Mouse (Mus musculus) kidney, embryonic 16.5 days (tissue): ENCODE results near the gene Tbc1d1. TPM values are rescaled to one million over a fixed set of nuclear protein-coding genes. Genes with fewer than 3 reads are reported as not detected.

Experiments
- ATAC-seq: fragments of 200-750 bp; cut with Nextera tagmentation; 2 replicates; pipeline ENCODE4 v1.8.0; 2017; ENCODE audit warnings: moderate TSS enrichment; ENCODE audit not compliant: low FRiP score, low TSS enrichment
- H3K27ac ChIP-seq: fragments of 300-500 bp; sonication (generic); 2 replicates; pipeline ENCODE4 v1.5.1; 2014; ENCODE audit warnings: low read length
- H3K27me3 ChIP-seq: fragments of 300-500 bp; sonication (generic); 2 replicates; pipeline ENCODE4 v1.6.1; 2014; ENCODE audit warnings: low read length, control low read depth, mixed read lengths; ENCODE audit not compliant: insufficient read depth
- H3K36me3 ChIP-seq: fragments of 300-500 bp; sonication (generic); 2 replicates; pipeline ENCODE4 v1.6.1; 2014; ENCODE audit warnings: low read length, control low read depth, mixed read lengths; ENCODE audit not compliant: insufficient read depth
- H3K4me1 ChIP-seq: fragments of 300-500 bp; sonication (generic); 2 replicates; pipeline ENCODE4 v1.6.1; 2014; ENCODE audit warnings: low read length, control low read depth, mixed read lengths; ENCODE audit not compliant: insufficient read depth
- H3K4me2 ChIP-seq: fragments of 300-500 bp; sonication (generic); replicated peaks from 2 replicates; pipeline ENCODE4 v1.6.1; 2014; ENCODE audit warnings: low read depth, low read length
- H3K4me3 ChIP-seq: fragments of 300-500 bp; sonication (generic); 2 replicates; pipeline ENCODE4 v1.5.1; 2014; ENCODE audit warnings: mild to moderate bottlenecking, low read length
- H3K9ac ChIP-seq: fragments of 300-500 bp; sonication (generic); replicated peaks from 2 replicates; pipeline ENCODE4 v1.6.1; 2014; ENCODE audit warnings: low read length
- H3K9me3 ChIP-seq: fragments of 300-500 bp; sonication (generic); 2 replicates; pipeline ENCODE4 v1.6.1; 2016; ENCODE audit warnings: low read length, control low read depth
- WGBS: fragments of 180-500 bp; shearing (Covaris S2); extraction: QIAGEN DNeasy Blood & Tissue Kit; methylation state at CpG from one replicate; pipeline ENCODE4 v1.1.7; 2014; 5-methylcytosine and 5-hydroxymethylcytosine counted together
- polyA plus RNA-seq: library from polyadenylated mRNA; unstranded; fragments of >200 nt; fragmentation: Nextera tagmentation; extraction: Ambion mirVana; gene quantifications from 2 replicates; pipeline ENCODE4 v1.2.1, GENCODE M21; 2015

Gene Tbc1d1
- polyA plus RNA-seq, 1 experiment from 2014 or later: 39.5 TPM

DNA sequence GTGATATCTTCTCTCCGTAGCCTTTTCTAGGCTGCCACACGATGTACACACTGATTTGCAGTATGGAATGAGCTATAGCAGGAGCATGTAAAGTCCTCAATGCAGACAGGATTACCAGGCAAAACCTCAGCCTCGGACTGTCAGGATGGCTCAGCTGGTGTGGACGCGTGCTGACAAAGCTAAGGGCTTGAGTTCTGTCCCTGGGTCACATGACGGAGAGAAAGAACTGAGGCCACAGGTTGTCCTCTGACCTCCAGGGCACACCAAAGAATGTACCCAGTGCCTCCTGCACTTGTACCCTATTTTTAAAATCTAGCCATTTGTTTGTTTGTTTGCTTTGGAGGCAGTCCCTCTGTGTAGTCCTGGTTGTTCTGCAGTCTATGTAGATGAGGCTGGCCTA lies 98.9 kb downstream of the Tbc1d1 start:
- Histone ChIP-seq H3K4me2 (no peak overlapping the region), H3K9ac (no peak overlapping the region), H3K36me3 (no peaks in the 10 kb centered on the region), H3K4me1 (peaks cover 26% of the 10 kb centered on the region), H3K27me3 (no peaks in the 10 kb centered on the region), H3K4me3 (no peak overlapping the region), H3K27ac (peak overlapping the region; percentile 41; the same call in 1 of the 2 replicates), H3K9me3 (no peaks in the 10 kb centered on the region)
- WGBS: 70% methylated on average over 6 of the region's 6 CpGs
- no peak for ATAC-seq

DNA sequence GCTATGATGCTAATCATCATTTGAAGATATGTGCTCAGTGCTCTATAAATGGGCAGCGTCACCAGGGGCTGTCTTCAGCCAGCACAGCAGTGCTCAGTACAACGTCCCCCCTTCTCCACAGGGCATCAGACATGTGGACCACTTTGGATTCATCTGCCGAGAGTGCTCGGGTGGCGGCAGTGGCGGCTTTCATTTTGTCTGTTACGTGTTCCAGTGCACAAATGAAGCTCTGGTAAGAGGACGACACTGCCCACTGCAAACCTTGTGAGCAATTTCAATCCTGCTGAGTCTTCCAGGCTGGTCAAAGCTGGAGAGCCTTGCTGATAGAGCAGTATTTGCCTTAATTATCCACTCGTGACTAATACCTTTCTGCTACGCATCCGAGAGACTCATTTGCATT lies 107.2 kb downstream of the Tbc1d1 start:
- Histone ChIP-seq H3K9ac (no peak overlapping the region), H3K9me3 (no peaks in the 10 kb centered on the region), H3K4me2 (no peak overlapping the region), H3K4me3 (no peak overlapping the region), H3K27me3 (no peaks in the 10 kb centered on the region), H3K27ac (no peak overlapping the region), H3K4me1 (peaks cover 5% of the 10 kb centered on the region; the same call in 1 of the 2 replicates), H3K36me3 (no peaks in the 10 kb centered on the region)
- no peak for ATAC-seq
- WGBS: 84% methylated on average over 11 of the region's 11 CpGs

DNA sequence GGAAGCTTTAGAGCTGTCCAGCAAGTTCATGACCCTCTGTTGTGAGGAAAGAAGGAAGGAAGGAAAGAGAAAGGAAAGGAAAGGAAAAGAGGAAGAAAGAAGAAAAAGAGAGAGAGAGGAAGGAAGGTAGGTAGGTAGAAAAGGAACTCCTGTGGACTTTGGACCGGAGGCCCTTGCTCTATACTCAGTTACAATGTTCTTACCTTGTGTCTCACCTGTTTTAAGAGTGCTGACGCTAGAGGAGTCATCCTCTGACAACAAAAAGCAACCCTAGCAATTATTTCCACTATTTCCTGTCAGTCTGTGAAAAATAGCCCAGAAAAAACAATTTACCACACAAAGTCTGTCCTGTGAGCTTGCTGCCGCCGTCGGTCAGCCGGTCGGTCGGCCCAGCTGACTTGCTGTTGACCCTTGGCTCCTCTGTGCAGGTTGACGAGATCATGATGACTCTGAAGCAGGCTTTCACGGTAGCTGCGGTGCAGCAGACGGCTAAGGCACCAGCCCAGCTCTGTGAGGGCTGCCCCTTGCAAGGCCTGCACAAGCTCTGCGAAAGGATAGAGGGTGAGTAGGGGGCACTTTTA lies 107.9 kb downstream of the Tbc1d1 start:
- H3K36me3 ChIP-seq: no peaks in the 10 kb centered on the region
- H3K9me3 ChIP-seq: no peaks in the 10 kb centered on the region
- no peaks in the 10 kb centered on the region for H3K27me3 ChIP-seq
- no peak overlapping the region for H3K4me3 ChIP-seq
- H3K27ac ChIP-seq: peak overlapping the region; percentile 57; the same call in 1 of the 2 replicates
- H3K4me1 ChIP-seq: peaks cover 5% of the 10 kb centered on the region; the same call in 1 of the 2 replicates
- WGBS: 43% methylated on average over 13 of the region's 13 CpGs
- H3K9ac ChIP-seq: no peak overlapping the region
- ATAC-seq: 0 out of 2 replicates have a peak, but pooled peaks have one; percentile 47
- no peak overlapping the region for H3K4me2 ChIP-seq

DNA sequence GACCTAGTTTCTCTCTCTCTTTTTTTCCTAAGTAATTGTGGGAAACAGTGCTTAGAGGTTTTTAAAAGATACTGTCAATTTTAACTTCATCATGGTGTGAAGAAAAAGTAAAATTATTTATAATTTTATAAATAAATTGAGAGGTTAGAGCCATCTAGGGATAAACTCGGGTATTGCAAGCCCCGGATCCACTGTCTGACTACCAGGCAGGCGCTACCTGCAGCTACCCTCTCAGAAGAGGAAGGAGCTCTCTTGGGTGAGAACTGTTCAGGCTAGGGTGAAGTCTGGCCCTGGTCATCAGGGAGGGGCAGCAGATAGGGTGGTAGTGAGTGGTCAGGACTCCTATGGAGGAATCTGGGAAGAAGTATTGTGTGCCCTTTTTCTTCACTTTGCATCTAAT lies 109.0 kb downstream of the Tbc1d1 start:
- Histone ChIP-seq H3K4me2 (no peak overlapping the region), H3K9me3 (no peaks in the 10 kb centered on the region), H3K27ac (no peak overlapping the region), H3K4me3 (no peak overlapping the region), H3K36me3 (no peaks in the 10 kb centered on the region), H3K9ac (no peak overlapping the region), H3K4me1 (peaks cover 10% of the 10 kb centered on the region; the same call in 1 of the 2 replicates), H3K27me3 (no peaks in the 10 kb centered on the region)
- 29% methylated on average over 3 of the region's 3 CpGs for WGBS
- ATAC-seq: no peak

DNA sequence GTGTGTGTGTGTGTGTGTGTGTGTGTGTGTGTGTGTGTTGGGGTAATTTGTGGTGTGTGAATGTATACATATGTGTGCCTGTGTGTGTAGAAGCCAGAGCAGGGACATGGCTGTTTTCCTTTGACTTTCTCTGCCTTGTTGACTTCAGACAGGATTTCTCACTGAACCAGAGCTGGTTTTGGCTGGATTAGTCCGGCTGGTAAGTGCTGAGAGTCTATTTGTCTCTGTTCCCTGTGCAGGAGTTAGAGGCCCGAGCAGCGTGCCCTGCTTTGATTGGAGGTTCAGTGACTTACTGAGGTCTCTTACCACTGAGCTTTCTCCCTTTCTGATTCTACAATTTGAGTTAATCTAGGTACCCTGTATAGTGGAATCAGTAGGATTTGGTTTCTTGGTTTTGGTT lies 109.8 kb downstream of the Tbc1d1 start:
- H3K9ac ChIP-seq: no peak overlapping the region
- H3K36me3 ChIP-seq: peaks cover 5% of the 10 kb centered on the region; the same call in 1 of the 2 replicates
- no peak overlapping the region for H3K4me3 ChIP-seq
- peaks cover 10% of the 10 kb centered on the region; the same call in 1 of the 2 replicates for H3K4me1 ChIP-seq
- no peak overlapping the region for H3K4me2 ChIP-seq
- ATAC-seq: no peak; the same call in 1 of the 2 replicates
- WGBS: 75% methylated on average over 3 of the region's 3 CpGs
- H3K9me3 ChIP-seq: no peaks in the 10 kb centered on the region
- peak overlapping the region; percentile 69; the same call in 1 of the 2 replicates for H3K27ac ChIP-seq
- no peaks in the 10 kb centered on the region for H3K27me3 ChIP-seq

DNA sequence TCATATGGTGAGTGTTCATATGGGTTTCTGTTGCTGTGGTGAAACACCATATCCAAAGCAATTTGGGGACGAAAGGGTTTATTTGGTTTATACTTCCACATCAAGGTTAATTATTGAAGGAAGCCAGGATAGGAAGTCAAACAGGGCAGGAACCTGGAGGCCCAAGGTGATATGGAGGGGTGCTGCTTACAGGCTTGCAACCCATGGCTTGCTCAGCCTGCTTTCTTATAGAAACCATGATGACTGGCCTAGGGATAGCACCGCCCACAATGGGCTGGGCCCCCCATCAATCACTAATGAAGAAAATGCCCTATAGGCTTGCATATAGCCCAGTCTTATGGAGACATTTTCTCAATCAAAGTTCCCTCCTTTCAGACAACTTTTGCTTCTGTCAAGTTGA lies 110.4 kb downstream of the Tbc1d1 start:
- Histone ChIP-seq H3K9me3 (no peaks in the 10 kb centered on the region), H3K36me3 (peaks cover 10% of the 10 kb centered on the region; the same call in 1 of the 2 replicates), H3K27ac (peak overlapping the region; percentile 16), H3K4me2 (no peak overlapping the region), H3K4me3 (no peak overlapping the region), H3K9ac (no peak overlapping the region), H3K4me1 (peaks cover 10% of the 10 kb centered on the region; the same call in 1 of the 2 replicates), H3K27me3 (no peaks in the 10 kb centered on the region)
- 75% methylated on average over 2 of the region's 2 CpGs for WGBS
- no peak for ATAC-seq

DNA sequence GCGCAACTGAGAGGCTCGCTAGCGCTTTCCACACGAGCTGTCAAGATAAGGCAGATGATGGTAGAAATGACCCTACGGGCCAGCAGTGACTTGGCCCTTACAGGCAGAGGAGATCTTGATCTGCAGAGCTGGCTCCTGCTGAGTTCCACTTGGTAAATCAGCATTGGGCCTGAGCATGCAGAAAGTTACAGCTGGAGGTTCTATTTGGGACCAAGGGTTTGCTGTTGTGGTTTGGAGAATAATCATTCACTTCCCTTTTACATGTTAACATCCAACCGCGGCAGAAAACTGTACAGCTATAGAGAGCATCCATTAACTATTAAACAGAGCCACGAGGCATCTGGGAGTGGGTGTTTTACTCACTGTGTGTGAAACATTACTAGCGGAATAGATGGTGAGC lies 111.2 kb downstream of the Tbc1d1 start:
- Histone ChIP-seq H3K36me3 (peaks cover 13% of the 10 kb centered on the region; the same call in 1 of the 2 replicates), H3K4me1 (peaks cover 10% of the 10 kb centered on the region; the same call in 1 of the 2 replicates), H3K27me3 (no peaks in the 10 kb centered on the region), H3K4me2 (no peak overlapping the region), H3K4me3 (no peak overlapping the region), H3K9me3 (no peaks in the 10 kb centered on the region), H3K9ac (no peak overlapping the region), H3K27ac (peak overlapping the region; percentile 14; the same call in 1 of the 2 replicates)
- peak; percentile 40; the same call in 1 of the 2 replicates for ATAC-seq
- 68% methylated on average over 9 of the region's 9 CpGs for WGBS

DNA sequence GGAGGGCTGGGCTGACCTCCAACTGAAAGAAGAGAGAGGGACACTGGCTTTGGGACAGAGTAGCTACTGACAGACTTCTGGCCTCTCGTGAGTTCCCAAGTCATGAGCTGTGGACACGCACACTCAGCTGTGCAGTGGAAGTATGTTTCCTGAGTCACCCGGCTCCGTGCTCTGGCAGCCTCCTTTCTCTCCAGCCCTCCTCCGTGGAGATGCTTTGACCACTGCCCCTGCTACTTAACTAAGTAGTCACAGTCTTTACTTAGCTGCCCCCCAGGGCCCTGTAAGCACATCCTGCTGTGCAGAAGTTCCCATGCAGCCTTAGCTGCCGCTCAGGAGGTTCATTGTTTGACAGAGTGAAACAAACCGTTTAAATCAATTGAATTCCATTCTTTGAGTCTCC lies 113.6 kb downstream of the Tbc1d1 start:
- peaks cover 14% of the 10 kb centered on the region; the same call in 1 of the 2 replicates for H3K36me3 ChIP-seq
- 45% methylated on average over 7 of the region's 7 CpGs for WGBS
- ATAC-seq: no peak
- H3K4me3 ChIP-seq: no peak overlapping the region
- H3K27ac ChIP-seq: 0 out of 2 replicates have a peak overlapping the region, but pooled peaks have one; percentile 43
- H3K9me3 ChIP-seq: no peaks in the 10 kb centered on the region
- H3K9ac ChIP-seq: no peak overlapping the region
- no peaks in the 10 kb centered on the region for H3K27me3 ChIP-seq
- H3K4me1 ChIP-seq: peaks cover 7% of the 10 kb centered on the region; the same call in 1 of the 2 replicates
- H3K4me2 ChIP-seq: no peak overlapping the region

DNA sequence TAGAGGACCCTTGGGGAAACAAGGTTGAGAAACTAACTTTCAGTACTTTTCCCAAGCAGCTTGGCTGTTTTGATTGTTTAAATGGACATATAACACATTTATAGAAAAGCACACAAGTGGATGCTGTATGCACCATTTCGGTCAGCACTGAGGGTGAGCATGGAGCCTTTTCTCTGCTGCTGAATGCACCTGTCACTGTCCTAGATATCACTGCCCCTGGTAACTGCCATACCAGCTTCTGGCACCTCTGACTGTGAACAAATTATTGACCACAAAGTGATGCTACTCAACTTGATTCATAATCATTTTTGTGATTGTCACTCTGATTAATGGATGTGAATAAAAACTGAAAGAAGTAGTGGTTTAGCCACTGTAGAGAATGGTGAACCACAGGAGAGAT lies 117.4 kb downstream of the Tbc1d1 start:
- no peak overlapping the region for H3K4me2 ChIP-seq
- no peaks in the 10 kb centered on the region for H3K9me3 ChIP-seq
- peaks cover 21% of the 10 kb centered on the region; the same call in 1 of the 2 replicates for H3K36me3 ChIP-seq
- WGBS: 92% methylated on average over 1 of the region's 1 CpGs
- H3K4me3 ChIP-seq: no peak overlapping the region
- H3K27ac ChIP-seq: no peak overlapping the region
- H3K9ac ChIP-seq: no peak overlapping the region
- ATAC-seq: no peak
- H3K27me3 ChIP-seq: no peaks in the 10 kb centered on the region
- peaks cover 9% of the 10 kb centered on the region; the same call in 1 of the 2 replicates for H3K4me1 ChIP-seq

DNA sequence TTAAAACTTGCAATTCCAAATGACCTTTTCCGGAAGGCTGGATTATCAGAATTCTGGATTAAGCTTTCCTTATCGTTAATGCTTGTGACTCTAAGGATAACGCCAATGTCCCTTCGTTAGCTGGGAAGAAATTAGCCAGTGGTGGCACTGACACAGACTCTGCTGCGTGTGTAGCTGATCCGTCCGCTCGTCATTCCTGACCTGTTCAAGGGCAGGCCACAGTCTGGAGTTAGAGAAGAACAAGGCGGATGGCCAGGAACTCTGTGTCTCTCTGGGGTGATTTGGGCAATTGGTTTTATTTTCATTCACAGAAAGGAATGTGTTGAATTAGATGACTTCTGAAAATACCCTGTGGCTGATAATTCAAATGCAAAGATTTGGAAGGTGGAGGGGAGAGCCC lies 118.2 kb downstream of the Tbc1d1 start:
- Histone ChIP-seq H3K36me3 (peaks cover 25% of the 10 kb centered on the region; the same call in 1 of the 2 replicates), H3K4me1 (peaks cover 9% of the 10 kb centered on the region; the same call in 1 of the 2 replicates), H3K27ac (no peak overlapping the region), H3K9me3 (no peaks in the 10 kb centered on the region), H3K4me2 (no peak overlapping the region), H3K4me3 (no peak overlapping the region), H3K27me3 (no peaks in the 10 kb centered on the region), H3K9ac (no peak overlapping the region)
- ATAC-seq: no peak
- 80% methylated on average over 9 of the region's 9 CpGs for WGBS
